Mouse (Mus musculus): ENCODE results near the gene Mrps18c. TPM values are rescaled to one million over a fixed set of nuclear protein-coding genes. Genes with fewer than 3 reads are reported as not detected.

Mrps18c gene
- 217 TPM for polyA plus RNA-seq (2014; fragmentation: Illumina TruSeq; extraction: RNeasy Lipid Tissue Mini Kit (QIAGEN cat#74804))

GRCm38 (mm10) chr5:100798165-100798860, at the start of gene Mrps18c, which contains the start of gene Helq:
Gene Mrps18c, plus strand, starts transcription at chr5:100798627.
Gene Helq, minus strand, starts transcription at chr5:100798598.

GRCm38 (mm10) chr5:100820483-100821184, 22.2 kb downstream of the Mrps18c start, which contains the start of gene Abraxas1:
Gene Abraxas1, minus strand, starts transcription at chr5:100820965.

GRCm38 (mm10) chr5:100845485-100845847, 47.0 kb downstream of the Mrps18c start, which contains the start of gene Gpat3:
Gene Gpat3, plus strand, starts transcription at chr5:100845713.

Other genes with a start within 250 kb of the Mrps18c start
- gene Plac8, start 226.4 kb upstream of the Mrps18c start, polyA plus RNA-seq (2014; fragmentation: Illumina TruSeq; extraction: RNeasy Lipid Tissue Mini Kit (QIAGEN cat#74804)) = 14.1 TPM
- gene Coq2, start 123.5 kb upstream of the Mrps18c start, polyA plus RNA-seq (2014; fragmentation: Illumina TruSeq; extraction: RNeasy Lipid Tissue Mini Kit (QIAGEN cat#74804)) = 11.1 TPM
- 3.1 TPM for gene Hpse, start 78.9 kb upstream of the Mrps18c start, polyA plus RNA-seq (2014; fragmentation: Illumina TruSeq; extraction: RNeasy Lipid Tissue Mini Kit (QIAGEN cat#74804))
- gene Helq, start within 50 bp of the Mrps18c start, polyA plus RNA-seq (2014; fragmentation: Illumina TruSeq; extraction: RNeasy Lipid Tissue Mini Kit (QIAGEN cat#74804)) = 11.1 TPM
- 48.4 TPM for gene Abraxas1, start 22.3 kb downstream of the Mrps18c start, polyA plus RNA-seq (2014; fragmentation: Illumina TruSeq; extraction: RNeasy Lipid Tissue Mini Kit (QIAGEN cat#74804))
- gene Gpat3, start 47.1 kb downstream of the Mrps18c start, polyA plus RNA-seq (2014; fragmentation: Illumina TruSeq; extraction: RNeasy Lipid Tissue Mini Kit (QIAGEN cat#74804)) = 4.6 TPM